Mouse (Mus musculus) heart, embryonic 13.5 days (tissue): ENCODE data around the gene Pacs1. TPM values are rescaled to one million over a fixed set of nuclear protein-coding genes. Genes with fewer than 3 reads are reported as not detected.
A peak's percentile ranks its signal among the peaks of the same experiment; 100 is the strongest.

Source experiments
- ATAC-seq: fragments of 200-750 bp; cut with Nextera tagmentation; 2 replicates; pipeline ENCODE4 v1.8.0; 2017; ENCODE audit warnings: moderate TSS enrichment; ENCODE audit not compliant: insufficient number of reproducible peaks, low FRiP score, low TSS enrichment; ENCODE audit errors: extremely low read depth
- H3K27ac ChIP-seq: fragments of 300-500 bp; sonication (generic); replicated peaks from 2 replicates; pipeline ENCODE4 v1.5.1; 2015; ENCODE audit warnings: moderate library complexity, mild to moderate bottlenecking, inconsistent platforms
- H3K27me3 ChIP-seq: fragments of 300-500 bp; sonication (generic); replicated peaks from 2 replicates; pipeline ENCODE4 v1.6.1; 2015; ENCODE audit warnings: mild to moderate bottlenecking, inconsistent platforms
- H3K36me3 ChIP-seq: fragments of 300-500 bp; sonication (generic); 2 replicates; pipeline ENCODE4 v1.6.1; 2015; ENCODE audit warnings: mild to moderate bottlenecking, inconsistent platforms
- H3K4me1 ChIP-seq: fragments of 300-500 bp; sonication (generic); 2 replicates; pipeline ENCODE4 v1.6.1; 2015; ENCODE audit warnings: inconsistent platforms
- H3K4me2 ChIP-seq: fragments of 300-500 bp; sonication (generic); 2 replicates; pipeline ENCODE4 v1.6.1; 2015; ENCODE audit warnings: inconsistent platforms, mild to moderate bottlenecking, moderate library complexity
- H3K4me3 ChIP-seq: fragments of 300-500 bp; sonication (generic); 2 replicates; pipeline ENCODE4 v1.5.1; 2015; ENCODE audit warnings: moderate library complexity, mild to moderate bottlenecking, inconsistent platforms
- H3K9ac ChIP-seq: fragments of 300-500 bp; sonication (generic); 2 replicates; pipeline ENCODE4 v1.6.1; 2015; ENCODE audit warnings: inconsistent platforms, mild to moderate bottlenecking, moderate library complexity
- H3K9me3 ChIP-seq: fragments of 300-500 bp; sonication (generic); 2 replicates; pipeline ENCODE4 v1.6.1; 2016; ENCODE audit warnings: inconsistent platforms
- WGBS: fragments of 180-500 bp; shearing (Covaris S2); methylation state at CpG from one replicate; pipeline ENCODE4 v1.1.7; 2015; ENCODE audit warnings: mixed read lengths; 5-methylcytosine and 5-hydroxymethylcytosine counted together
- polyA plus RNA-seq: library from polyadenylated mRNA; unstranded; fragments of >200 nt; fragmentation: Nextera tagmentation; extraction: Ambion mirVana; gene quantifications from 2 replicates; pipeline ENCODE4 v1.2.1, GENCODE M21; 2015

Pacs1 gene
- polyA plus RNA-seq, 1 experiment from 2014 or later: 18.6 TPM

GRCm38 (mm10) chr19:5294972-5295735, 22.2 kb upstream of the Pacs1 start, which contains the start of gene Sf3b2:
TSS of gene Sf3b2 (minus strand) at chr19:5295455.
- H3K27me3 ChIP-seq: no peaks in the 10 kb centered on the region
- peak within 1 kb of the TSS; percentile 88 for H3K4me2 ChIP-seq
- ATAC-seq: peak; percentile 94
- peaks cover 39% of the 10 kb centered on the region for H3K36me3 ChIP-seq
- peaks cover 49% of the 10 kb centered on the region for H3K4me1 ChIP-seq
- H3K4me3 ChIP-seq: peak within 1 kb of the TSS; percentile 94
- peak within 1 kb of the TSS; percentile 94 for H3K9ac ChIP-seq
- no peaks in the 10 kb centered on the region for H3K9me3 ChIP-seq
- under 1% methylated on average over 46 of the region's 46 CpGs for WGBS
- peak within 1 kb of the TSS; percentile 88 for H3K27ac ChIP-seq

- Histone ChIP-seq H3K36me3 (peaks cover 88% of the 10 kb centered on the region), H3K27me3 (no peaks in the 10 kb centered on the region), H3K4me2 (no peak overlapping the region), H3K9ac (no peak overlapping the region), H3K4me1 (peaks cover 14% of the 10 kb centered on the region), H3K9me3 (no peaks in the 10 kb centered on the region), H3K27ac (no peak overlapping the region), H3K4me3 (no peak overlapping the region)
- WGBS: 88% methylated on average over 8 of the region's 8 CpGs
- no peak for ATAC-seq
These were observed 5.5 kb upstream of the Pacs1 start for GRCm38 (mm10) chr19:5278381-5278780.

GRCm38 (mm10) chr19:5277140-5277539, 4.2 kb upstream of the Pacs1 start:
- Histone ChIP-seq H3K4me1 (peaks cover 17% of the 10 kb centered on the region), H3K27me3 (no peaks in the 10 kb centered on the region), H3K4me3 (no peak overlapping the region), H3K9ac (no peak overlapping the region), H3K27ac (no peak overlapping the region), H3K36me3 (peaks cover 75% of the 10 kb centered on the region), H3K4me2 (no peak overlapping the region), H3K9me3 (no peaks in the 10 kb centered on the region)
- no peak for ATAC-seq
- WGBS: 91% methylated on average over 3 of the region's 3 CpGs

- Histone ChIP-seq H3K4me3 (no peak overlapping the region), H3K9me3 (no peaks in the 10 kb centered on the region), H3K36me3 (peaks cover 69% of the 10 kb centered on the region), H3K27me3 (no peaks in the 10 kb centered on the region), H3K4me2 (no peak overlapping the region), H3K4me1 (peaks cover 24% of the 10 kb centered on the region), H3K9ac (no peak overlapping the region), H3K27ac (no peak overlapping the region)
- ATAC-seq: no peak
- 82% methylated on average over 2 of the region's 2 CpGs for WGBS
These were observed 3.6 kb upstream of the Pacs1 start for GRCm38 (mm10) chr19:5276531-5276930.

- Histone ChIP-seq H3K9me3 (no peaks in the 10 kb centered on the region), H3K4me2 (no peak overlapping the region), H3K4me3 (no peak overlapping the region), H3K4me1 (peaks cover 30% of the 10 kb centered on the region), H3K27ac (no peak overlapping the region), H3K36me3 (peaks cover 61% of the 10 kb centered on the region), H3K27me3 (no peaks in the 10 kb centered on the region), H3K9ac (no peak overlapping the region)
- ATAC-seq: no peak
- WGBS: 94% methylated on average over 5 of the region's 5 CpGs
These were observed 2.8 kb upstream of the Pacs1 start for GRCm38 (mm10) chr19:5275736-5276135.

GRCm38 (mm10) chr19:5274641-5275040, 1.7 kb upstream of the Pacs1 start:
- Histone ChIP-seq H3K27ac (peak overlapping the region; percentile 92), H3K9ac (no peak overlapping the region), H3K4me3 (no peak overlapping the region), H3K9me3 (no peaks in the 10 kb centered on the region), H3K4me2 (no peak overlapping the region), H3K36me3 (peaks cover 56% of the 10 kb centered on the region), H3K4me1 (peaks cover 39% of the 10 kb centered on the region), H3K27me3 (no peaks in the 10 kb centered on the region)
- 92% methylated on average over 13 of the region's 13 CpGs for WGBS
- ATAC-seq: no peak

- Histone ChIP-seq H3K9ac (peak overlapping the region; percentile 97), H3K27ac (peak overlapping the region; percentile 92), H3K9me3 (no peaks in the 10 kb centered on the region), H3K4me2 (peak overlapping the region; percentile 94; the same call in 1 of the 2 replicates), H3K4me1 (peaks cover 45% of the 10 kb centered on the region), H3K36me3 (peaks cover 48% of the 10 kb centered on the region), H3K27me3 (no peaks in the 10 kb centered on the region), H3K4me3 (peak overlapping the region; percentile 95; the same call in 1 of the 2 replicates)
- no peak for ATAC-seq
- WGBS: 51% methylated on average over 4 of the region's 4 CpGs
These were observed 997 bp upstream of the Pacs1 start for GRCm38 (mm10) chr19:5273916-5274315.

- Histone ChIP-seq H3K9me3 (no peaks in the 10 kb centered on the region), H3K9ac (peak overlapping the region; percentile 97), H3K27me3 (no peaks in the 10 kb centered on the region), H3K4me3 (peak overlapping the region; percentile 95), H3K4me2 (peak overlapping the region; percentile 94), H3K4me1 (peaks cover 59% of the 10 kb centered on the region), H3K27ac (peak overlapping the region; percentile 92), H3K36me3 (peaks cover 33% of the 10 kb centered on the region)
- under 1% methylated on average over 27 of the region's 30 CpGs for WGBS
- ATAC-seq: peak; percentile 15; the same call in 1 of the 2 replicates
These were observed 558 bp downstream of the Pacs1 start for GRCm38 (mm10) chr19:5272326-5272795.

- H3K9me3 ChIP-seq: no peaks in the 10 kb centered on the region
- 35% methylated on average over 1 of the region's 1 CpGs for WGBS
- ATAC-seq: no peak
- H3K4me1 ChIP-seq: peaks cover 68% of the 10 kb centered on the region
- H3K9ac ChIP-seq: peak overlapping the region; percentile 97
- H3K27ac ChIP-seq: no peak overlapping the region
- no peaks in the 10 kb centered on the region for H3K27me3 ChIP-seq
- peaks cover 26% of the 10 kb centered on the region for H3K36me3 ChIP-seq
- peak overlapping the region; percentile 95 for H3K4me3 ChIP-seq
- peak overlapping the region; percentile 94 for H3K4me2 ChIP-seq
These were observed 1.5 kb downstream of the Pacs1 start for GRCm38 (mm10) chr19:5271430-5271829.

GRCm38 (mm10) chr19:5269392-5269791, 3.5 kb downstream of the Pacs1 start:
- WGBS: 30% methylated on average over 5 of the region's 5 CpGs
- ATAC-seq: no peak
- peaks cover 73% of the 10 kb centered on the region for H3K4me1 ChIP-seq
- H3K4me3 ChIP-seq: no peak overlapping the region
- peak overlapping the region; percentile 24; the same call in 1 of the 2 replicates for H3K4me2 ChIP-seq
- no peaks in the 10 kb centered on the region for H3K9me3 ChIP-seq
- H3K36me3 ChIP-seq: peaks cover 5% of the 10 kb centered on the region
- peak overlapping the region; percentile 56; the same call in 1 of the 2 replicates for H3K9ac ChIP-seq
- H3K27ac ChIP-seq: no peak overlapping the region
- H3K27me3 ChIP-seq: no peaks in the 10 kb centered on the region

GRCm38 (mm10) chr19:5268875-5269274, 4.0 kb downstream of the Pacs1 start:
- Histone ChIP-seq H3K9me3 (no peaks in the 10 kb centered on the region), H3K27ac (no peak overlapping the region), H3K36me3 (peaks cover under 1% of the 10 kb centered on the region; the same call in 1 of the 2 replicates), H3K4me1 (peaks cover 68% of the 10 kb centered on the region), H3K4me3 (no peak overlapping the region), H3K4me2 (no peak overlapping the region), H3K9ac (no peak overlapping the region), H3K27me3 (no peaks in the 10 kb centered on the region)
- WGBS: 69% methylated on average over 3 of the region's 3 CpGs
- ATAC-seq: no peak

- Histone ChIP-seq H3K27ac (no peak overlapping the region), H3K4me3 (no peak overlapping the region), H3K9ac (no peak overlapping the region), H3K9me3 (no peaks in the 10 kb centered on the region), H3K27me3 (no peaks in the 10 kb centered on the region), H3K4me1 (peaks cover 61% of the 10 kb centered on the region), H3K4me2 (no peak overlapping the region), H3K36me3 (no peaks in the 10 kb centered on the region)
- ATAC-seq: no peak
These were observed 4.9 kb downstream of the Pacs1 start for GRCm38 (mm10) chr19:5268017-5268416.
